Mouse (Mus musculus) activated CD4-positive, CD25-positive, alpha-beta regulatory T cell, adult 9 weeks (primary cell): ENCODE data around the gene Brinp3. TPM values are rescaled to one million over a fixed set of nuclear protein-coding genes. Genes with fewer than 3 reads are reported as not detected.

ENCODE experiments used
- polyA plus RNA-seq: library from polyadenylated mRNA; unstranded; fragments of 100-300 nt; shearing (Covaris generic); gene quantifications from one replicate; pipeline ENCODE4 v1.2.1, GENCODE M21; 2017

Brinp3 gene
- polyA plus RNA-seq = not detected

GRCm38 (mm10) chr1:146494681-146495331, at the start of gene Brinp3:
Gene Brinp3, plus strand, starts transcription at chr1:146494760.

